ENCODE assay signal across 8 mouse cellular contexts in genomic region chr7:17024141-17024540, GRCm38 (mm10). TPM values are rescaled to one million over a fixed set of nuclear protein-coding genes. Genes with fewer than 3 reads are reported as not detected.
DNase-seq lines count a peak whose midpoint lies in the region; TF ChIP-seq lines count a peak whose summit lies in the region.

No protein-coding gene starts in this region.

- no peak for TF ChIP-seq POLR2A in cortical plate, adult 2 months (IDR thresholded peaks at IDR 0.05; ENCODE audit: extremely low read depth, insufficient read depth, low read length)

- no peak for TF ChIP-seq CTCF in left cerebral cortex, adult 2 months (IDR thresholded peaks at IDR 0.05)
- TF ChIP-seq CTCF in cortical plate, adult 2 months (IDR thresholded peaks at IDR 0.05; ENCODE audit: extremely low read depth, insufficient read depth, low read length), result no peak

- DNase-seq in left cerebral cortex, adult 2 months (ENCODE audit: extremely low spot score in 1 of 2, low spot score in 2 of 2), result no peak
- no peak for DNase-seq in left cerebral cortex, postnatal 36 days (ENCODE audit: low spot score in 2 of 2)
- peak; percentile 71 to 78 for DNase-seq in kidney, postnatal 25 days
- peak; percentile 33 for DNase-seq in naive thymus-derived CD4-positive, alpha-beta T cell, adult 2 months (ENCODE audit: low read depth)
- no peak for DNase-seq in Muller cell, postnatal 12 days (ENCODE audit: inconsistent ontology term)
- DNase-seq in spleen, postnatal 14 days (ENCODE audit: low spot score in 2 of 2), result no peak
- no peak for DNase-seq in layer of hippocampus, postnatal 25 days (ENCODE audit: extremely low spot score in 1 of 2, low spot score in 1 of 2)

- no peak overlapping the region for H3K4me3 ChIP-seq in left cerebral cortex, adult 2 months
- no peak overlapping the region for H3K4me3 ChIP-seq in cortical plate, adult 2 months (ENCODE audit: insufficient read depth, low read length)

- H3K4me1 ChIP-seq in cortical plate, adult 2 months (ENCODE audit: control insufficient read depth, insufficient read depth, low read length), result peaks cover 14% of the 10 kb centered on the region

- peak overlapping the region; percentile 63 for H3K27ac ChIP-seq in left cerebral cortex, adult 2 months
- H3K27ac ChIP-seq in cortical plate, adult 2 months (ENCODE audit: insufficient read depth, low read length), result 0 out of 2 replicates have a peak overlapping the region, but pooled peaks have one; percentile 9

- intact Hi-C loops in left cerebral cortex, adult 2 months (cut with DNase I), result no loop called here
- intact Hi-C loops in left cerebral cortex, postnatal 36 days (cut with DNase I), result no loop called here

RNA-seq across cellular contexts. Expression of gene Ppp5c, which starts 3.6 kb away (rescaled TPM):
- 100 to 1,000 TPM; 163 to 168 TPM for total RNA-seq in left cerebral cortex, adult 2 months (2021)
- total RNA-seq in left cerebral cortex, postnatal 36 days (2021), result 100 to 1,000 TPM; 159 to 168 TPM
- polyA plus RNA-seq in cortical plate, adult 2 months (2012; rRNA removed), result 263 and 268 TPM in 2 replicates
- 100 to 1,000 TPM; 150 to 153 TPM for total RNA-seq in layer of hippocampus, postnatal 25 days (2021)

RNA-seq across cellular contexts. Expression of gene Ccdc8, which starts 31.6 kb away (rescaled TPM):
- 1 to 10 TPM; 2.2 to 2.4 TPM for total RNA-seq in left cerebral cortex, adult 2 months (2021)
- total RNA-seq in left cerebral cortex, postnatal 36 days (2021), result 1 to 10 TPM; 2.1 to 2.3 TPM
- polyA plus RNA-seq in cortical plate, adult 2 months (2012; rRNA removed), result 1.8 and 1.9 TPM in 2 replicates
- 1 to 10 TPM; 2.2 to 2.5 TPM for total RNA-seq in layer of hippocampus, postnatal 25 days (2021)

RNA-seq across cellular contexts. Expression of gene Hif3a, which starts 38.1 kb away (rescaled TPM):
- 10 to 100 TPM; 12.1 to 12.8 TPM for total RNA-seq in left cerebral cortex, adult 2 months (2021)
- total RNA-seq in left cerebral cortex, postnatal 36 days (2021), result 10 to 100 TPM in 1 of 2 experiments, 1 to 10 TPM in 1; 6.8 to 16.0 TPM
- polyA plus RNA-seq in cortical plate, adult 2 months (2012; rRNA removed), result 3.3 and 4.0 TPM in 2 replicates
- total RNA-seq in layer of hippocampus, postnatal 25 days (2021), result 1 to 10 TPM; 4.1 to 9.1 TPM

RNA-seq across cellular contexts. Expression of gene Gm42372, which starts 41.3 kb away (rescaled TPM):
- 10 to 100 TPM; 62.3 to 67.7 TPM for total RNA-seq in left cerebral cortex, adult 2 months (2021)
- total RNA-seq in left cerebral cortex, postnatal 36 days (2021), result 10 to 100 TPM; 59.7 to 61.7 TPM
- 38.9 and 42.5 TPM in 2 replicates for polyA plus RNA-seq in cortical plate, adult 2 months (2012; rRNA removed)
- total RNA-seq in layer of hippocampus, postnatal 25 days (2021), result 10 to 100 TPM; 52.6 to 53.6 TPM

RNA-seq across cellular contexts. Expression of gene Psg16, which starts 49.7 kb away (rescaled TPM):
- total RNA-seq in left cerebral cortex, adult 2 months (2021), result 1 to 10 TPM; 3.6 to 5.6 TPM
- 1 to 10 TPM; 4.1 to 6.3 TPM for total RNA-seq in left cerebral cortex, postnatal 36 days (2021)
- polyA plus RNA-seq in cortical plate, adult 2 months (2012; rRNA removed), result 2.9 and 3.0 TPM in 2 replicates
- 1 to 10 TPM; 3.4 to 3.7 TPM for total RNA-seq in layer of hippocampus, postnatal 25 days (2021)

Comparison
In these comparisons a context has a peak if more than half of its experiments do, and no peak if none do; other contexts are left out.
1. DNase-seq: peak in kidney, postnatal 25 days (2 of 2) and naive thymus-derived CD4-positive, alpha-beta T cell, adult 2 months (single experiment); none in left cerebral cortex, adult 2 months (0 of 2), left cerebral cortex, postnatal 36 days (0 of 2), Muller cell, postnatal 12 days (single experiment), spleen, postnatal 14 days (0 of 2) and layer of hippocampus, postnatal 25 days (0 of 2).